Mouse (Mus musculus) intestine, embryonic 14.5 days (tissue): ENCODE results near the gene Dbndd2. TPM values are rescaled to one million over a fixed set of nuclear protein-coding genes. Genes with fewer than 3 reads are reported as not detected.

Experiments used
- ATAC-seq: fragments of 200-750 bp; cut with Nextera tagmentation; replicated peaks from 2 replicates; pipeline ENCODE4 v1.8.0; 2017; ENCODE audit warnings: low read depth, moderate number of reproducible peaks, moderate TSS enrichment, moderate library complexity; ENCODE audit not compliant: low FRiP score, low TSS enrichment
- DNase-seq: peaks from one replicate; pipeline ENCODE4 v3.0.0-alpha.2; 2018; ENCODE audit warnings: low spot score
- H3K27ac ChIP-seq: fragments of 300-500 bp; sonication (generic); 2 replicates; pipeline ENCODE4 v1.5.1; 2014; ENCODE audit warnings: low read depth, mild to moderate bottlenecking, control low read depth
- H3K27me3 ChIP-seq: fragments of 300-500 bp; sonication (generic); replicated peaks from 2 replicates; pipeline ENCODE4 v1.6.1; 2014; ENCODE audit warnings: low read length, control low read depth; ENCODE audit not compliant: control insufficient read depth, insufficient read depth
- H3K36me3 ChIP-seq: fragments of 300-500 bp; sonication (generic); 2 replicates; pipeline ENCODE4 v1.6.1; 2014; ENCODE audit warnings: low read length, control low read depth; ENCODE audit not compliant: control insufficient read depth, insufficient read depth
- H3K4me1 ChIP-seq: fragments of 300-500 bp; sonication (generic); replicated peaks from 2 replicates; pipeline ENCODE4 v1.6.1; 2014; ENCODE audit warnings: low read length, control low read depth, mixed read lengths; ENCODE audit not compliant: control insufficient read depth, insufficient read depth
- H3K4me2 ChIP-seq: fragments of 300-500 bp; sonication (generic); 2 replicates; pipeline ENCODE4 v1.6.1; 2014; ENCODE audit warnings: low read length
- H3K4me3 ChIP-seq: fragments of 300-500 bp; sonication (generic); 2 replicates; pipeline ENCODE4 v1.5.1; 2014; ENCODE audit warnings: low read depth, low read length, control low read depth, mixed read lengths
- H3K9ac ChIP-seq: fragments of 300-500 bp; sonication (generic); 2 replicates; pipeline ENCODE4 v1.6.1; 2014; ENCODE audit warnings: mild to moderate bottlenecking, low read length
- H3K9me3 ChIP-seq: fragments of 300-500 bp; sonication (generic); 2 replicates; pipeline ENCODE4 v1.6.1; 2016; ENCODE audit warnings: low read length, control low read depth; ENCODE audit not compliant: control insufficient read depth
- WGBS: fragments of 180-500 bp; shearing (Covaris S2); extraction: QIAGEN DNeasy Blood & Tissue Kit; methylation state at CpG from one replicate; pipeline ENCODE4 v1.1.7; 2014; 5-methylcytosine and 5-hydroxymethylcytosine counted together
- polyA plus RNA-seq: library from polyadenylated mRNA; unstranded; fragments of >200 nt; fragmentation: Nextera tagmentation; extraction: Ambion mirVana; gene quantifications from 2 replicates; pipeline ENCODE4 v1.2.1, GENCODE M21; 2014

Dbndd2 gene
- polyA plus RNA-seq, 1 experiment from 2014 or later, result 9.4 TPM

DNA sequence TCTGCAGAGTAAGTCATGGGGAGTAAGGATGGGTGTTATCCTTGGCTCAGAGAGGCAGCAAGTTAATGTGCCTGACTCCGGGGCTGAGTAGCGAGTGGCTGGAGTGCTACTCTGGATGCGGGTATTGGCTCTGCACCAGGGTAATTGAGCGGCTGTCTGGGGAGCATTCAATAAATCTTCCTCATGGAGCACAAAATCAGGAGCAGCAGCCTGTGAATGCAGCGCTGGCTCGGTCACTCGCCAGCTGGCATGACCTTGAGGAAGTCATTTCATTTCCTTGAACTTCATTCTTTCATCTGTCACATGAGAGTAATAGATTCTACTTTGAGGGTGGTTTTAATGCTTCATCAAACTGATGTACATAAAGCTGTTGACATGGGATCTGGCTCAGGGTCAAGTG lies 14.6 kb downstream of the Dbndd2 start:
- H3K4me1 ChIP-seq, result peaks cover 7% of the 10 kb centered on the region
- H3K9me3 ChIP-seq, result peaks cover 7% of the 10 kb centered on the region; the same call in 1 of the 2 replicates
- no peak overlapping the region for H3K9ac ChIP-seq
- no peak overlapping the region for H3K4me3 ChIP-seq
- H3K27ac ChIP-seq, result no peak overlapping the region
- WGBS, result 89% methylated on average over 7 of the region's 7 CpGs
- peaks cover 56% of the 10 kb centered on the region for H3K36me3 ChIP-seq
- ATAC-seq (no peak), DNase-seq (no peak)
- no peaks in the 10 kb centered on the region for H3K27me3 ChIP-seq
- no peak overlapping the region for H3K4me2 ChIP-seq

DNA sequence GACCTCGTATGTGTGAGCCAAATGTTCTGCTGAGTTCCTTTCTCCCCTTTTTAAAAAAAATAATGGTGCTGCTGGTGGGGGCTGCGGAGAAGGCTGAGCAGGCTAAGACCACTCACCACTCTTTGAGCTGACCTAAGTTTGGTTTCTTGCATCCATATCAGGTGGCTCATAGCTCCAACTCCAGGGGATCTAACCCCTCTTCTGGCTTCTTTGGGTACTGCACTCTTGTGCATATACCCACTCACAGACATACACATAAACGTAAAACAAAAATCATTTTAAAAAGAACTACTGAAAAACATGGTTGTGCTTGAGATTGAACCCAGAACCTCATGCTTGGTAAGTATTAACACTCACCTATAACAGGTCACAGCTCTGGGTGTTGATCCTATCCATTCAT lies 19.0 kb downstream of the Dbndd2 start:
- no peak overlapping the region for H3K27ac ChIP-seq
- no peaks in the 10 kb centered on the region for H3K4me1 ChIP-seq
- WGBS, result 99% methylated on average over 3 of the region's 3 CpGs
- H3K27me3 ChIP-seq, result no peaks in the 10 kb centered on the region
- peaks cover 7% of the 10 kb centered on the region; the same call in 1 of the 2 replicates for H3K9me3 ChIP-seq
- ATAC-seq (no peak), DNase-seq (no peak)
- no peak overlapping the region for H3K9ac ChIP-seq
- no peak overlapping the region for H3K4me3 ChIP-seq
- no peak overlapping the region for H3K4me2 ChIP-seq
- H3K36me3 ChIP-seq, result peaks cover 67% of the 10 kb centered on the region

DNA sequence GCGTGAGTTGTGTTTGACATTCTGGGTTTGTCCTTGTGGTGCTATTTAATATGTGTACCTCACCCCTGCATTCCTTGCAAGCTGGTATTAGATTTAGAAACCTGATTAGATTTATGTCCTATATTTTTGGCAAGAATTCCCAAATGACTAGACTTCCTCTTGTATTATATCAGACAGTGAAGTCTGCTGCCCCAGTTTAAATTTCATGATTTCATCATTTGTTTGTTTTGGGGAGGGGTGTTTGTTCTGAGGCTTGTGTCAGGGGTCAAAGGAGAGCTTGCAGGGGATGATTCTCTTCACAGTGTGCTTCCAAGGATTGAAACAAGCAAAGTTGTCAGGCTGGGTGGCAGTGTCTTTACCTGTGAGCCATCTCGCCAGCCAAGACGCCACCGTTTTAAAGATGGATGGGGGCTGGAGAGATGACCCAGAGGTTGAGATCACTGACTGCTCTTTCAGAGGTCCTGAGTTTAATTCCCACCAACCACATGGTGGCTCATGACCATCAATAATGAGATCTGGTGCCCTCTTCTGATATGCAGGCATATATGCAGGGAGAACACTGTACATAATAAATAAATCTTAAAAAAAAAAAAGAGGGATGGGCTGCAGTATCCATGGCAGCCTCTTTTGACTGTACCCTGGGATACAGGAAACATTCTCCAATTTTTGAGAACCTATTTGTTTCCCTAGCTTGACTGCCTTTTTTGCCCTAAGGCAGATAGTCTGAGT lies 19.9 kb downstream of the Dbndd2 start:
- H3K4me1 ChIP-seq, result no peaks in the 10 kb centered on the region
- 83% methylated on average over 4 of the region's 4 CpGs for WGBS
- H3K27me3 ChIP-seq, result no peaks in the 10 kb centered on the region
- no peak overlapping the region for H3K4me2 ChIP-seq
- H3K9me3 ChIP-seq, result peaks cover 7% of the 10 kb centered on the region; the same call in 1 of the 2 replicates
- ATAC-seq (no peak), DNase-seq (no peak)
- peaks cover 58% of the 10 kb centered on the region for H3K36me3 ChIP-seq
- no peak overlapping the region for H3K27ac ChIP-seq
- no peak overlapping the region for H3K9ac ChIP-seq
- no peak overlapping the region for H3K4me3 ChIP-seq

DNA sequence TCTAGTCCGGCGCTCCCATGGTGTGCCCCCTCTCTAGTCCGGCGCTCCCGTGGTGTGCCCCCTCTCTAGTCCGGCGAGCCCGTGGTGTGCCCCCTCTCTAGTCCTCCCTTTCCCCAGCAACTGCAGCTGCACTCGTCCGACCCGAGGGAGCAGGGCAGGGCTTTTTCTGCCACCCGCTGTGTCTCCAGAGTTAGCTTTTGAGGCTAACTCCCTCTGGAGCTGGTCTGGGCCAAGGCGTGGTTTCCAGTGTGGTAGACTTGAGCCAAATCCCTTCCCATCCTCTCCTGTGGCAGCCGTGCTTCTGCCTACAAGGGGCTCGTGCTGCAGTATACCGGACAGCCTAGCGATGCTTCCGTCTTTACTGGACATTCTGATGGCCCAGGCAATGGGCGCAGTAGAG lies 21.9 kb downstream of the Dbndd2 start:
- DNase-seq, result no peak
- Histone ChIP-seq H3K4me3 (no peak overlapping the region), H3K36me3 (peaks cover 39% of the 10 kb centered on the region), H3K27me3 (no peaks in the 10 kb centered on the region), H3K4me2 (no peak overlapping the region), H3K9me3 (peaks cover 7% of the 10 kb centered on the region; the same call in 1 of the 2 replicates), H3K4me1 (0 out of 2 replicates have a peak, but pooled peaks cover 6% of the 10 kb centered on the region), H3K9ac (no peak overlapping the region), H3K27ac (no peak overlapping the region)
- ATAC-seq, result no peak
- WGBS, result 87% methylated on average over 19 of the region's 19 CpGs

DNA sequence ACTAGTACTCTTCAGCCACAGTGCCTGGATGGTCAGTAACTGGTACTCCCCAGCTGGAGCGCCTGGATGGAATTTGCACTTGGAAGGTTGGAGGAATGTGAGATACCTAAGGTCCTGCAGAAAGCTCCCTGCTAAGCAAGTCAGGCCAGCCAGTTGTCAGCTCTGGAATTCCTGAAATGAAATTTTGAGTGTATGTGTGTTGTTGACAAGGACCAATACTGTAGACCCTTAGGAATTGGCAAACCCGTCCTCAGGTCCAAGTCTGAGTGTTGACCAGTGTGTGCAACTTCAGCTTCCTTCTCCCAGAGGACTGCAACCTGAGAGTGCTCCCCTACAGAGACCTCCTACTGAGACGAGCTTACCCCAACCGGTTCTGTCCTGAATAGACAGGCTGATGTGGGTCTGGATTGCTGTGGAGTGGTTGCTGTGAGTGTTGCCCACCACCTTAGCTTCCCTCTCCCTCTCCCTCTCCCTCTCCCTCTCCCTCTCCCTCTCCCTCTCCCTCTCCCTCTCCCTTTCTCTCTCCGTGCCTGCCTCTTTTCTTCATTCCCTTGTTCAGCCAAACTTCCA lies 24.8 kb downstream of the Dbndd2 start:
- H3K4me3 ChIP-seq, result no peak overlapping the region
- H3K27ac ChIP-seq, result no peak overlapping the region
- WGBS, result 50% methylated on average over 4 of the region's 5 CpGs
- ATAC-seq (no peak), DNase-seq (no peak)
- H3K4me1 ChIP-seq, result peaks cover 10% of the 10 kb centered on the region; the same call in 1 of the 2 replicates
- no peak overlapping the region for H3K9ac ChIP-seq
- no peaks in the 10 kb centered on the region for H3K27me3 ChIP-seq
- peaks cover 11% of the 10 kb centered on the region; the same call in 1 of the 2 replicates for H3K36me3 ChIP-seq
- H3K9me3 ChIP-seq, result no peaks in the 10 kb centered on the region
- H3K4me2 ChIP-seq, result no peak overlapping the region

DNA sequence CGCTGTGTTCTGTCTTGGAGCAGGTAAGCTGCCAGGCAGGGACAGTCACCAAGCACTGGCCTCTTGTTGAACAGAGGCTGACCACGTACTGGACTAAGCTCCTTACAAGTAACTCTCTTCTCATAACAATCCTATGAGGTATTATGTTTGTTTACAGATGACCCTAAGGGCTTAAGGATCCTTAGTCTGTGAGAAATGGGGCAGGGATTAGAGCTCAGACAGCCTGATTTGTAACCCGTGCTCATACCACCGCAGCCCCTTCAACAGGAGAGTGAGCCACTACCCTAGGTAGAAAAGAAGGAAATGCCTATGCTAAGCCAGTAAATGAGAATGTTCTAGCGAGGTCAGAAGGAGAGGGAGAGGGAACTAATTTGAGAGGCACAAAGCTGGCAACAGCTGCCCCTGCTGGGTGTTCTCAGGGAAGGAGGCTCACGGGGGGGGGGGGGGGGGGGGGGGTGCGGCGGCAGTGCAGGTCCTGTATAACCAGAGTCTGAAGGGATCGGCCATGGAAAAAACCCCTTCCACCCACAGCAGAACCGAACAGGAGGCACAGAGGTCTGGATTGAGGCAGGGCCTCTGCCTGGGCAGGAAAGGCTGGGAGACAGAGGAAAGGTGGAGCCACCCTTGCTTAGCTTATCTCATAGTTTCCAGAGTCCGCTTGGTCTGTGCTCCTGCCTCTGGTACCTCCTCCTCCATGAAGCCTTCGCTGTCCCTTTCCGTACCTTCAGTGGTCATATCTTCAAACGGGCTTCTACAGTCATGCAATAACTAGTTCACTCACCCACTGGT lies 26.4 kb downstream of the Dbndd2 start:
- no peaks in the 10 kb centered on the region for H3K27me3 ChIP-seq
- no peak overlapping the region for H3K4me3 ChIP-seq
- DNase-seq, result no peak
- H3K36me3 ChIP-seq, result no peaks in the 10 kb centered on the region
- no peak overlapping the region for H3K27ac ChIP-seq
- no peak overlapping the region for H3K9ac ChIP-seq
- ATAC-seq, result no peak
- no peak overlapping the region for H3K4me2 ChIP-seq
- no peaks in the 10 kb centered on the region for H3K9me3 ChIP-seq
- H3K4me1 ChIP-seq, result peaks cover 10% of the 10 kb centered on the region; the same call in 1 of the 2 replicates
- 65% methylated on average over 11 of the region's 14 CpGs for WGBS

DNA sequence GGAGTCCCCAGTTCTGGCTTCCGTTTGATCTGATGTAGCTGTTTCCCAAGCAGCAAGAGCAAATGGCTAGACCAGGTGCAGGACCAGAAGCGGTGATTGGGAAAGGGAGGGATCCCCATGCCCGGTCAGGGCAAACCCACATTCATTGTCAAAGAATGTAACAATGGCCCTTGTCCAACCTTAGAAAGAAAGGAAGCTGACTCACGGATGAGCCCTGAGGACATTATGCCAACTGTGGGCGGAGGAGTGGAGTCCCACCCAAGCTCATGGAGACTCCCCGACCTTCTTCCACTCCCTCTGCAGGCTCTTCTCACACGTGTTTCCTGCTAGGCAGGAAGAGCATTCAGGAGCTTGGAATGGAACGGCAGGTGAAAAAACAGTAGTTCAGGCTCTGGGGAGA lies 27.5 kb downstream of the Dbndd2 start:
- H3K27ac ChIP-seq, result no peak overlapping the region
- no peak for DNase-seq
- no peaks in the 10 kb centered on the region for H3K9me3 ChIP-seq
- no peaks in the 10 kb centered on the region for H3K36me3 ChIP-seq
- peaks cover 11% of the 10 kb centered on the region; the same call in 1 of the 2 replicates for H3K4me1 ChIP-seq
- no peak overlapping the region for H3K9ac ChIP-seq
- WGBS, result 71% methylated on average over 8 of the region's 8 CpGs
- no peak overlapping the region for H3K4me2 ChIP-seq
- ATAC-seq, result no peak
- H3K27me3 ChIP-seq, result no peaks in the 10 kb centered on the region
- no peak overlapping the region for H3K4me3 ChIP-seq

DNA sequence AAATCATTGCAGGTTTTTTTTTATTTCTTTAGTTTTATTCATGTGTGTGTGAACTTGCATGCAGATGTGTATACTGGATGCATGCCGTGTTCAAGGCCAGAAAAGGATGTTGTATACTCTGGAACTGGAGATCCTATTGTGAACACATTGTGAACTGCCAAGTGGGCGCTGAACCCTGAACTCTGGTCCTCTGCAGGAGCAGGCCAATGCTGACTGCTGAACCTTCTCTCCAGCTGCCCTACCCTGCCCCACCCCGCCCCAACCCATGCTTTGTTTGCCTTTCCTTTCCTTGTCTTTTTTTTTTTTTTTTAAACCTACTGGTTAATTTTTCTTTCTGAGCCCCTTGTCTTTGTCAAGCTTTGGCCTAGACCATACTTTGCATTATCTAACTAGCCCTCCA lies 29.0 kb downstream of the Dbndd2 start:
- no peak for ATAC-seq
- H3K9me3 ChIP-seq, result no peaks in the 10 kb centered on the region
- H3K27ac ChIP-seq, result no peak overlapping the region
- 68% methylated on average over 3 of the region's 3 CpGs for WGBS
- no peaks in the 10 kb centered on the region for H3K36me3 ChIP-seq
- DNase-seq, result no peak
- H3K4me2 ChIP-seq, result no peak overlapping the region
- H3K4me1 ChIP-seq, result peaks cover 23% of the 10 kb centered on the region; the same call in 1 of the 2 replicates
- H3K4me3 ChIP-seq, result no peak overlapping the region
- H3K27me3 ChIP-seq, result no peaks in the 10 kb centered on the region
- H3K9ac ChIP-seq, result no peak overlapping the region
